Mouse (Mus musculus): ENCODE measurements around the gene Mdm4.

- TF ChIP-seq POLR2A (IDR thresholded peaks at IDR 0.05; ENCODE audit: low read depth, low read length) (no peak), CTCF (IDR thresholded peaks at IDR 0.05; ENCODE audit: borderline replicate concordance, insufficient read depth, low read length) (no peak)
Observed at GRCm38 (mm10) chr1:133047575-133047974, 17.2 kb upstream of the Mdm4 start.

Measured in embryonic fibroblast, embryonic 13.5 days (primary cell).